Mouse (Mus musculus) c-Kit-positive CD71-positive TER-119-positive erythroid progenitor cells, embryonic 14.5 days (primary cell): ENCODE results near the gene Tspan10.

Experiments
- DNase-seq: peaks from one replicate; pipeline ENCODE4 v3.0.0-alpha.2; 2013; ENCODE audit warnings: low spot score

Tspan10 gene

GRCm38 (mm10) chr11:120492878-120493203 is 50.4 kb downstream of the Tspan10 start:
- DNase-seq = no peak

GRCm38 (mm10) chr11:120493351-120493750 is 50.9 kb downstream of the Tspan10 start:
- DNase-seq = no peak

DNA sequence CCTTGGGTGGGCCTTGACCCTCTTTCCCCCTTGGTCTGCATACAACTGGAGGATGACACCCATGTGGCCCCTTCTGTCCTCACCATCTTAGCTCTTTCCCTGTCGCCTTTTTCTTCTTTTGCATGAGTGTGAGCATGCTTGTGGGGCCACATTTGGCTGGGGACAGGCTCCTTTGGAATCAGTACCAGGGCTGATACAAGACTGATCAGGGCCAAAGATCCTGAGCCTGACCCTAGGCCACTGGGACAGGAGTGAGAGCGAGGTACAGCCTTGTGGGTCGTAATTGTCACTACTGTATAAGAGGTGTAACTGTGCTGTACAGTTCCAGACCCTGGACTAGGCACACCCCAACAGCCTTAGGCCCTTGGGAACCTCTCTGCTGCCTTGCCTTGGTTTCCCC is 51.5 kb downstream of the Tspan10 start:
- DNase-seq = no peak
